Mouse (Mus musculus) heart, adult 11 months (tissue): ENCODE measurements around the gene Prn.
A peak's percentile ranks its signal among the peaks of the same experiment; 100 is the strongest.

Experiments
- DNase-seq: peaks from one replicate; pipeline ENCODE4 v3.0.0; 2022

Prn gene

GRCm38 (mm10) chr2:131996369-131996768, 86.6 kb downstream of the Prn start:
- peak; percentile 78 for DNase-seq

DNA sequence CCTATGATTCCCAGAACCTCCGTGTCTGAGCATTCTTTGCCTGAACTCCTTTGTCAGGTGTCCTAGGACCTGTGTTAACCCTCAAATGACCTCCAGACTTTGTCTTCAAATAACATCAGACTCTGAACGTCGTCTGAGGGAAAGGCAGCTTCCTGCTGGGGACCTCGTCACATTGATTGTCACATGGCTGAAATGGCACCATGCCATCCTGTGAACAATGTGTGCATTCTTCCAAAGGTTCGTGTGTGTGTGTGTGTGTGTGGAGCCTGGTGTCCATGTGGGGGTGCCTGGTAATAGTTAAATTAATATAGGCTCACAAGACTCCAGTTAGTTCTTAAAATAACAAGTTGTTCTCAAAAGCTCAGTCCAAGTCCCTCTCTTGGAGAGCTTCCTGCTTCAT, 87.6 kb downstream of the Prn start:
- DNase-seq, result peak; percentile 71

GRCm38 (mm10) chr2:132001696-132002334, 92.1 kb downstream of the Prn start:
- peak; percentile 64 for DNase-seq

DNA sequence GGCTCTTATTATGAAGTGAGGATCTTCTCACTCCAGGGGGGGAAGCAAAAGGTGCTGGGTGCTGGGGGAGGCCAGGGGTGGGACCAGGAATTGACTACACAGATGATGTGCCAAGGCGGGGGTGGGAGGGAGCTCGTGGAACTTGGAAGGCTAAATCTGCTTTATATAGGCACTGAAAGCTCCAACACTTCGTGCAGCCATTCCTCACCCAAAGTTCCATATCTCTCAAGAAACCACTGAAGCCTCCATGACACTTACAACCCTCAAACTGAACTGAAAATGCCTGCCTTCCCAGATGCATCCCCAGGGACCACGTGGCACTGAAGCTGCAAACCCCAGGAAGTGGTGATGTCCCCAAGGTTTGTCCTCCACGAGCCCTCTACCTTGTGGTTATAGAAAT, 94.2 kb downstream of the Prn start:
- DNase-seq, result peak; percentile 86

- DNase-seq, result peak; percentile 91
Observed at GRCm38 (mm10) chr2:132004495-132005136, 94.9 kb downstream of the Prn start.

GRCm38 (mm10) chr2:132005445-132005844, 95.7 kb downstream of the Prn start:
- peak; percentile 91 for DNase-seq
